Mouse (Mus musculus) cortical plate, adult 2 months (tissue): Measurements from ENCODE around the gene Gstt2.

Experiments
- CTCF ChIP-seq: fragments of 200-500 bp; IDR thresholded peaks from 2 replicates; pipeline ENCODE4 v1.5.1; 2011; ENCODE audit warnings: mild to moderate bottlenecking, control low read depth, low read length; ENCODE audit not compliant: insufficient read depth; ENCODE audit errors: extremely low read depth
- POLR2A ChIP-seq: fragments of 200-500 bp; IDR thresholded peaks from 2 replicates; pipeline ENCODE4 v1.6.1; 2011; ENCODE audit warnings: mild to moderate bottlenecking, low read length, control low read depth; ENCODE audit not compliant: insufficient read depth; ENCODE audit errors: extremely low read depth

- TF ChIP-seq CTCF, result no peak
- TF ChIP-seq POLR2A, result no peak
Measured at GRCm38 (mm10) chr10:75834721-75835120, 2.5 kb downstream of the Gstt2 start.
